Mouse (Mus musculus): ENCODE measurements around the gene Fkbp5. TPM values are rescaled to one million over a fixed set of nuclear protein-coding genes. Genes with fewer than 3 reads are reported as not detected.
A peak's percentile ranks its signal among the peaks of the same experiment; 100 is the strongest.
"Not testable (repeated sequence)": the region's sequence is repeated elsewhere in the genome, so short reads cannot be mapped to it uniquely, and the experiment has no call there.

The Fkbp5 gene
- total RNA-seq, 2 experiments from 2014 or later = 12.8 to 25.9 TPM

- peak; percentile 66; the same call in 1 of the 2 replicates for ATAC-seq (ENCODE audit: poor library complexity, severe bottlenecking)
These were observed 131.0 kb downstream of the Fkbp5 start for GRCm38 (mm10) chr17:28386150-28386905.

GRCm38 (mm10) chr17:28384298-28384697 lies 133.0 kb downstream of the Fkbp5 start:
- no peak for ATAC-seq (ENCODE audit: poor library complexity, severe bottlenecking)

GRCm38 (mm10) chr17:28380255-28380654 lies 137.1 kb downstream of the Fkbp5 start:
- no peak for ATAC-seq (ENCODE audit: poor library complexity, severe bottlenecking)

- ATAC-seq (ENCODE audit: poor library complexity, severe bottlenecking) = 0 out of 2 replicates have a peak, but pooled peaks have one; percentile 35
These were observed 141.7 kb downstream of the Fkbp5 start for GRCm38 (mm10) chr17:28375592-28376061.

- ATAC-seq (ENCODE audit: poor library complexity, severe bottlenecking) = no peak
These were observed 142.8 kb downstream of the Fkbp5 start for GRCm38 (mm10) chr17:28374494-28374893.

GRCm38 (mm10) chr17:28373821-28374220 lies 143.5 kb downstream of the Fkbp5 start:
- ATAC-seq (ENCODE audit: poor library complexity, severe bottlenecking) = peak; percentile 86

- ATAC-seq (ENCODE audit: poor library complexity, severe bottlenecking) = no peak
These were observed 145.4 kb downstream of the Fkbp5 start for GRCm38 (mm10) chr17:28371941-28372340.

- no peak for ATAC-seq (ENCODE audit: poor library complexity, severe bottlenecking)
These were observed 146.0 kb downstream of the Fkbp5 start for GRCm38 (mm10) chr17:28371286-28371685.

GRCm38 (mm10) chr17:28369056-28369455 lies 148.3 kb downstream of the Fkbp5 start:
- ATAC-seq (ENCODE audit: poor library complexity, severe bottlenecking) = no peak

GRCm38 (mm10) chr17:28368449-28368848 lies 148.9 kb downstream of the Fkbp5 start:
- ATAC-seq (ENCODE audit: poor library complexity, severe bottlenecking) = peak; percentile 75

- ATAC-seq (ENCODE audit: poor library complexity, severe bottlenecking) = no peak
These were observed 152.2 kb downstream of the Fkbp5 start, which contains the start of gene Tulp1 for GRCm38 (mm10) chr17:28365122-28365521. Tulp1 (minus strand) TSS chr17:28365222.

- ATAC-seq (ENCODE audit: poor library complexity, severe bottlenecking) = no peak
These were observed 153.8 kb downstream of the Fkbp5 start for GRCm38 (mm10) chr17:28363507-28363906.

GRCm38 (mm10) chr17:28362653-28363292 lies 154.6 kb downstream of the Fkbp5 start:
- ATAC-seq (ENCODE audit: poor library complexity, severe bottlenecking) = no peak

- no peak for ATAC-seq (ENCODE audit: poor library complexity, severe bottlenecking)
These were observed 155.2 kb downstream of the Fkbp5 start for GRCm38 (mm10) chr17:28361921-28362652.

- ATAC-seq (ENCODE audit: poor library complexity, severe bottlenecking) = no peak
These were observed 156.6 kb downstream of the Fkbp5 start for GRCm38 (mm10) chr17:28360531-28361277.

GRCm38 (mm10) chr17:28358576-28359261 lies 158.6 kb downstream of the Fkbp5 start:
- ATAC-seq (ENCODE audit: poor library complexity, severe bottlenecking) = not testable (repeated sequence)

- ATAC-seq (ENCODE audit: poor library complexity, severe bottlenecking) = no peak
These were observed 161.5 kb downstream of the Fkbp5 start for GRCm38 (mm10) chr17:28355871-28356270.

GRCm38 (mm10) chr17:28352018-28352417 lies 165.3 kb downstream of the Fkbp5 start:
- ATAC-seq (ENCODE audit: poor library complexity, severe bottlenecking) = no peak

GRCm38 (mm10) chr17:28351353-28351890 lies 165.9 kb downstream of the Fkbp5 start:
- ATAC-seq (ENCODE audit: poor library complexity, severe bottlenecking) = no peak

Measured in megakaryocyte, adult 5-6 weeks (primary cell).